Mouse (Mus musculus): ENCODE measurements around the gene Tpi1. TPM values are rescaled to one million over a fixed set of nuclear protein-coding genes. Genes with fewer than 3 reads are reported as not detected.

Tpi1 gene
- total RNA-seq, 2 experiments from 2014 or later, result 2,608 to 3,105 TPM

GRCm38 (mm10) chr6:124786756-124787420 lies 27.2 kb downstream of the Tpi1 start:
- DNase-seq, result no peak
- intact Hi-C loops (cut with DNase I), result no loop called here

DNA sequence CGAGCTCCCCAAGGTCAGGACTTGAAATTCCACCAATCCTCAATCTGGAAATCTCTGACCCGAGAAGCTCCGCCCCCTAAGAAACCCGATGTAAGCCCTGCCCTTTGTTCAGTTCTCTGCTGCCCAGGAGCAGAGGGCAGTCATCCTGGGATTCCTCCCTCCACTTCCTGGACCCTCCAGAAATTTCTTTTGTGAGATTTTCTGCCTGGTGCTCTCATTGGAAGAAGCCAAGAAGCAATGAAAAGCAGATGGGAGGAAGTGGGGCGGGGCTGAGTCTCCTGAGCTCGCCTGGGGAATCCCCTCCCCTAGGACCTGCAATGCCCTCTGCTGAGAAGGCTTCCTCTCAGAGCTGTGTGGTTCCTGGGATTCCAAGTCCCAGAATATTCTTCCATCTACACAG lies 31.7 kb downstream of the Tpi1 start:
- no peak for DNase-seq

DNA sequence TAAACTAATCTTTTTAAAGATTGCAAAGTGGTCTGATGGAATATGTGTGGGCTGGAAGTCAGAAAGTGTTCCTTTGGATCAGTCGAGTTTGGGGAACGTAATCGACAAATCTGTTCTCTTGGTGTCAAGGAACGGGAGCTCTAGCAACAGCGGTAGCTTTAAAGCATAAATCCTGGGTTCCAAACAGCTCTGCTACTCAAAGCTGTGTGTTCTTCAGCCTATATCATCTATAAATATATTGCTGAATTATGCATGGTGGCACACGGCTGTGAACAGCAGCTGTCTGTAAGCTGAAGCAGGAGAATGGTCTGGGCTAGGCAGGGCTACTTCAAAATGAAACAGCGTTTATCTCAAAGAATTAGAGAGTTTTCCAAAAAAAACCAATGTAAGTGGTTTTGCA lies 33.2 kb downstream of the Tpi1 start:
- no peak for DNase-seq
- intact Hi-C loops (cut with DNase I), result no loop called here

More for the DNA sequence above, 31.7 kb downstream of the Tpi1 start:
- intact Hi-C loops (cut with DNase I), result no loop called here

- intact Hi-C loops (cut with DNase I), result no loop called here
- no peak for DNase-seq
These were observed 34.1 kb downstream of the Tpi1 start for GRCm38 (mm10) chr6:124779984-124780416.

DNA sequence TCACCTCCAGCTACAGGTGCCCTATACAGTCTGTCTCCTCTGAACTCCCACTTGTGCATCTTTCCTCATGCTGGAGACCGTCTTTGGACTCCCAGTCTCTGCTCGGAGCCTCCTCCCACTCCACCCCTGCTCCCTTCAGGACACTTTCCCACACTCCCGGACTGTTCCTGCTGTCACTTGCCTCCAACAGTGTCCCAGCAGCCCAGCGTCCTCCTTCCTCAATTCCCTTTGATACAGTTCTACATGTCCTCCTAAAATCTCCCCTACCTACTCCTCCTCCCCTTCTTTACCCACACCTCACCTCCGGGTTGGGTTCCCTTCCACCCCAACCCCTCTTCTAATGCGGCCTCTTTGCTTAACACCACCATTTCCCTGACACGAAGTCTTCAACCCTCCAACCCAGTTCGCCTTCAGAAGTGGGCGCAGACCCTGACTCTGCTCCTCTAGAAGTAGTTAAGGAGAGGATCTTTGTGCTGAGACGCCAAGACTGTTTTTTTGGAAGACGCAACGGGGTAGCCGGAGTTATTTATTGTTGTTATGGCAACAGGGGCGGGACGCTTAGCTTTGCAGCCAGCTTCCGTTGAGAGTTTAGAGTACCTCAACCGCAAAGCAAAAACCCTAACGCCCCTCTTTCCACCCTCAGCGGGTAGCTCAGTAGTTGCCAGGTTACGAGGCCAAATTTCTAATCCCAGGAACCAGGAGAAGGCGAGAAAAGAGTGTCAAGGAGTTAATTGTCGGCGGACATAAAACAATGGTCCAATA lies 34.7 kb downstream of the Tpi1 start, which contains the start of gene Lrrc23:
Gene Lrrc23 (minus strand): TSS at position 506 of the 762 bp plus-strand sequence.
- DNase-seq, result no peak
- intact Hi-C loops (cut with DNase I), result no loop called here

GRCm38 (mm10) chr6:124770511-124770910 lies 43.6 kb downstream of the Tpi1 start:
- DNase-seq, result no peak
- intact Hi-C loops (cut with DNase I), result no loop called here

DNA sequence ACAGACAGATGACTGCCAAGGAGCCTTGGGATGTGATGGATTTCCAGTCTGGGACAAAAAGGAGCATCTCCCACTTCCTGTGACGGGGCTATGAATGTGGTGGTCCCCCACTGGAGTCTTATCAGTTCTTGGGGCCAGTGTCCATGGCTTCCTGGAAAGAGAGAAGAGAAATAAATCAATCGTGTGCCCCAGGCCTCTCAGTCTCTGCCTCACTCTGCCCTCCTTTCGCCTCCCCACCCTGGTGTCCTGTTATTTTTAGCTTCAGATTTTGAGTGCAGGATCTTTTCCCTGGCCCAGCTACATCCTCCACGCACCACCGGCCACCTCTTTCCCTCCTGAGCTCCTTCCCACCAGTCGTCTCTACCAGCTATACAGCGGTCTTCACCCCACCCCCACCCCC lies 44.1 kb downstream of the Tpi1 start:
- intact Hi-C loops (cut with DNase I), result no loop called here
- no peak for DNase-seq

DNA sequence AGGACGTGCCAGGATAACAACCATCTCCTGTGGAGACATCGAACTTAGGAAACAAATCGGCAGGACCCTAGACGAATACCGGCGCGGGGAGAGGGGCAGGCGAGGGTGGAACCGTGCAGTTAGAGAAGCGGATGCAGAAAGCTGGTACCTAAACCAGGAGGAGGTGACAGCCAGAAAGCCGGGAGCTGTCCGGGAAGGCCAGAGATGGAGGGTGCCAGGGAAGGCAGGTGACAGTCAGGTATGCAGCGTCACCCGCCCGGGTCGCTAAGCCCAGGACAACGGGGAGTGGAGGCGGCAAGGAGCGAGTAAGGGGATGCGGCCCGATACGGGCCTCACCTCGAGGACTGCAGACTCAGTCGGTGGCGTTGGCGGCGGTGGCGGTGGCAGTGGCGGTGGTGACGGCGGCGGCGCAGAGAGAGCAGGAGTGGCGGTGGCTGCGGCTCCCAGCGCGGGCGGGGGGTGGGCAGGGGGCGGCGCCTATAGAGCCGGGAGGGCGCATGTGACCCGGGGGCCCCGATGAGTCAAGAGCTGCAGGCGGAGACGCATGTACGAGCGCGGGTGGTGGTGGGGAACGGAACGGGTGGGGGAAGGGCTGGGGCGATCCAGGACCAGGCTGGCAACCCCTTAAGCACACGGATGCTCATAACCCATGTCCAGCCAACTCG lies 44.9 kb downstream of the Tpi1 start, which contains the start of gene Eno2:
Gene Eno2 (minus strand): TSS at position 573 of the 665 bp plus-strand sequence.
- DNase-seq, result no peak
- intact Hi-C loops (cut with DNase I), result loop anchor here (10.0 kb wide), 1 partner anchor 264 kb away; no protein-coding TSS in a partner anchor

GRCm38 (mm10) chr6:124768704-124769044 lies 45.4 kb downstream of the Tpi1 start:
- intact Hi-C loops (cut with DNase I), result loop anchor here (10.0 kb wide), 1 partner anchor 264 kb away; no protein-coding TSS in a partner anchor
- no peak for DNase-seq

DNA sequence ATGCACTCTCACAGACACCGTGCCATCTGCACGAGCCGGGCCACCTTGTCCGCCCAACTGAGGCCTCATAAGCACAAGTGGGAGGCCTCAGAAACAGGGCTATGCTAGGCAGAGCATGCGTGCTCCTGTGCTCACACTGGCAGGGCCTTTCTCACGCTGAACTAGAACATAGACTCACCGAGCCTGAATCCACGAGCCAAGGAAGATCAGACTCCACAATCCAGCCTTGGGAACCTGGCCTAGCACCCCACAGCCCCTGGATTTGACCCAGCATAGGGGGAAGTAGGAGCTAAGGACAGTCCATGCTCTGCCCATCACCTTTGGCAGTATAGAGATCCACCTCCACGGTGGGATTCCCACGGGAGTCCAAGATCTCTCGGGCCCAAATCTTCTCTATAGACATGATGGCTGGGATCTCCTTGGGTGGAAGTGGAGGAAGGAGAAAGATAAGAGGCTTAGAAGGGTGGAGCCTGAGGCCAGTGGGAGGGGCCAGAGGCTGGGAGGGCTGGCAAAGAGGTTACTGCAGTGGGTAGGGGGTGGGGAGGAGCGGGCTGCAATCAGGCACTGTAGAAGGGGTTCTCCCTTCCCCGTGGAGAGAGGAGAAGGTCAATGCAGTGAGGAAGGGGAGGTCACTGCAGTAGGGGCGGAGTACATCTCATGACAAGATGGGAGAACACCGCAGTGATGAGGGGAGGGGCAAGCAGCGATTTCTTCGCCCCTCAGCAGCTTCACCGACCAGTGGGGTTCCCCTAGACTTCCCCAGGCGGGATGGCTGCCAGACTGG lies 46.0 kb downstream of the Tpi1 start:
- intact Hi-C loops (cut with DNase I), result loop anchor here (10.0 kb wide), 1 partner anchor 263 kb away; no protein-coding TSS in a partner anchor
- DNase-seq, result no peak

DNA sequence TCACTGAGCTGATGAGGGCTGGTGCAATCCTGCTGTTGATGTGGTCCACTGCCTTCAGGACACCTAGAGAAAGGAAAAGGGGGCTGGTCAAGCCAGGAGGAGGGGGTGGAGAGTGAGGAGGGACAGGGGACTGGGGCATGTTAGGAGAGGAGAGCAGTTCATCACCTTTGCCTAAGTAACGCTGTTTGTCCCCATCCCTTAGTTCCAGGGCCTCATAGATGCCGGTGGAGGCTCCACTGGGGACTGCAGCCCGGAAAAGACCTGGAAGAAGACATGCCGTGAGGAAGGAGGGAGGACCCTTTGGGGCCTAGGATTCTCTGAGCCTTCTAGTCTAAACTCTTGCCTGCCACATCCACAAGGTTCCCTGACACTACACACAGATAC lies 46.6 kb downstream of the Tpi1 start:
- no peak for DNase-seq
- intact Hi-C loops (cut with DNase I), result loop anchor here (10.0 kb wide), 1 partner anchor 263 kb away; no protein-coding TSS in a partner anchor

DNA sequence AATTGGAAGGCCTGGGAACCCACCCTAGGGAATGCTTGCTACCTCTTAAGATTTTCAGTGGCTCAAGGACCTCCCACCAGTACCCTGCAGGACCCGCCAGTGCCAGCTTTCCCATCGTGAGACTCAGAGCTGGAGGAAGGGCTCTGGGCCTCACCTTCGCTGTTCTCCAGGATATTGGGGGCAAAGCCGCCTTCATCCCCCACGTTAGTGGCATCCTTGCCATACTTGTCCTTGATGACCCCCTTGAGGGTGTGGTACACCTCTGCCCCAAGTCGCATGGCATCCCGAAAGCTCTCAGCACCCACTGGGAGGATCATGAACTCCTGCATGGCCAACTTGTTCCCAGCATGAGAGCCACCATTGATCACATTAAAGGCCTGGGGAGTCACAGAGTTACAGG lies 48.1 kb downstream of the Tpi1 start:
- DNase-seq, result no peak
- intact Hi-C loops (cut with DNase I), result loop anchor here (10.0 kb wide), 1 partner anchor 261 kb away; no protein-coding TSS in a partner anchor

Other genes starting within 250 kb of the Tpi1 start
- 1 to 10 TPM in 1 of 2 experiments, under 1 TPM in 1; 0.89 to 1.2 TPM for gene C1rb, start 244.0 kb downstream of the Tpi1 start, total RNA-seq (2021)
- gene C1s2, start 178.2 kb downstream of the Tpi1 start, total RNA-seq (2021), result under 1 TPM; 0.32 to 0.56 TPM
- gene Lpcat3, start 151.3 kb downstream of the Tpi1 start, total RNA-seq (2021), result 10 to 100 TPM; 16.3 to 18.3 TPM
- 10 to 100 TPM; 51.9 to 53.8 TPM for gene Emg1, start 102.1 kb downstream of the Tpi1 start, total RNA-seq (2021)
- 100 to 1,000 TPM; 140 to 161 TPM for gene Phb2, start 102.0 kb downstream of the Tpi1 start, total RNA-seq (2021)
- 1 to 10 TPM in 1 of 2 experiments, under 1 TPM in 1; 0.64 to 2.5 TPM for gene Ptpn6, start 75.6 kb downstream of the Tpi1 start, total RNA-seq (2021)
- gene Grcc10, start 72.9 kb downstream of the Tpi1 start, total RNA-seq (2021), result 100 to 1,000 TPM; 150 to 160 TPM
- under 1 TPM in 1 of 2 experiments, not detected in 1; 0.08 TPM for gene Gm45234, start 58.3 kb downstream of the Tpi1 start, total RNA-seq (2021)
- gene Atn1, start 57.8 kb downstream of the Tpi1 start, total RNA-seq (2021), result 10 to 100 TPM; 38.3 to 40.7 TPM
- 1 to 10 TPM; 1.4 to 1.8 TPM for gene Eno2, start 44.6 kb downstream of the Tpi1 start, total RNA-seq (2021)
- under 1 TPM in 1 of 2 experiments, not detected in 1; 0.18 TPM for gene Lrrc23, start 34.6 kb downstream of the Tpi1 start, total RNA-seq (2021)
- 1 to 10 TPM; 2.3 to 2.5 TPM for gene Spsb2, start 5.6 kb downstream of the Tpi1 start, total RNA-seq (2021)
- 10 to 100 TPM; 41.7 to 43.2 TPM for gene Usp5, start 15.2 kb upstream of the Tpi1 start, total RNA-seq (2021)
- 1 to 10 TPM; 1.5 to 1.8 TPM for gene Cdca3, start 15.3 kb upstream of the Tpi1 start, total RNA-seq (2021)
- 1 to 10 TPM; 1.2 to 1.6 TPM for gene Gnb3, start 26.0 kb upstream of the Tpi1 start, total RNA-seq (2021)
- gene P3h3, start 43.5 kb upstream of the Tpi1 start, total RNA-seq (2021), result 1 to 10 TPM; 7.5 to 7.9 TPM
- gene Gpr162, start 49.7 kb upstream of the Tpi1 start, total RNA-seq (2021), result under 1 TPM; 0.12 to 0.23 TPM
- gene Cd4, start 73.9 kb upstream of the Tpi1 start, total RNA-seq (2021), result 1 to 10 TPM in 1 of 2 experiments, not detected in 1; 2.8 TPM
- under 1 TPM in 1 of 2 experiments, not detected in 1; 0.25 TPM for gene Lag3, start 97.4 kb upstream of the Tpi1 start, total RNA-seq (2021)
- 100 to 1,000 TPM; 101 to 129 TPM for gene Ptms, start 105.8 kb upstream of the Tpi1 start, total RNA-seq (2021)
- 100 to 1,000 TPM; 201 to 209 TPM for gene Mlf2, start 117.1 kb upstream of the Tpi1 start, total RNA-seq (2021)
- gene Cops7a, start 151.2 kb upstream of the Tpi1 start, total RNA-seq (2021), result 100 to 1,000 TPM in 1 of 2 experiments, 10 to 100 TPM in 1; 98.3 to 107 TPM
- 1 to 10 TPM in 1 of 2 experiments, under 1 TPM in 1; 0.10 to 1.3 TPM for gene Pianp, start 182.4 kb upstream of the Tpi1 start, total RNA-seq (2021)
- gene Zfp384, start 194.8 kb upstream of the Tpi1 start, total RNA-seq (2021), result 10 to 100 TPM; 20.3 to 22.8 TPM
- gene Ing4, start 225.5 kb upstream of the Tpi1 start, total RNA-seq (2021), result 10 to 100 TPM; 26.4 to 31.1 TPM
- 1 to 10 TPM; 2.5 to 2.7 TPM for gene Acrbp, start 235.4 kb upstream of the Tpi1 start, total RNA-seq (2021)

Data from gastrocnemius, postnatal 36 days (tissue).